Mouse (Mus musculus) megakaryocyte, embryonic 14.5 days (primary cell): ENCODE results near the gene Opalin.

Experiments used
- FLI1 ChIP-seq: IDR thresholded peaks from 2 replicates; pipeline ENCODE4 v1.6.1; 2012; ENCODE audit warnings: low read length, inconsistent platforms, mixed read lengths
- GATA1 ChIP-seq: IDR thresholded peaks from 3 replicates; pipeline ENCODE4 v1.6.1; 2012; ENCODE audit warnings: mixed read lengths, low read length, inconsistent platforms, borderline replicate concordance

- TF ChIP-seq GATA1 (no peak), FLI1 (no peak)
Measured at GRCm38 (mm10) chr19:41029219-41029618, 47.7 kb downstream of the Opalin start, which contains the start of gene Dntt.
